Mouse (Mus musculus) kidney, embryonic 16.5 days (tissue): ENCODE results near the gene Utp20. TPM values are rescaled to one million over a fixed set of nuclear protein-coding genes. Genes with fewer than 3 reads are reported as not detected.

Experiments
- ATAC-seq: fragments of 200-750 bp; cut with Nextera tagmentation; 2 replicates; pipeline ENCODE4 v1.8.0; 2017; ENCODE audit warnings: moderate TSS enrichment; ENCODE audit not compliant: low FRiP score, low TSS enrichment
- H3K27ac ChIP-seq: fragments of 300-500 bp; sonication (generic); 2 replicates; pipeline ENCODE4 v1.5.1; 2014; ENCODE audit warnings: low read length
- H3K27me3 ChIP-seq: fragments of 300-500 bp; sonication (generic); 2 replicates; pipeline ENCODE4 v1.6.1; 2014; ENCODE audit warnings: low read length, control low read depth, mixed read lengths; ENCODE audit not compliant: insufficient read depth
- H3K36me3 ChIP-seq: fragments of 300-500 bp; sonication (generic); 2 replicates; pipeline ENCODE4 v1.6.1; 2014; ENCODE audit warnings: low read length, control low read depth, mixed read lengths; ENCODE audit not compliant: insufficient read depth
- H3K4me1 ChIP-seq: fragments of 300-500 bp; sonication (generic); 2 replicates; pipeline ENCODE4 v1.6.1; 2014; ENCODE audit warnings: low read length, control low read depth, mixed read lengths; ENCODE audit not compliant: insufficient read depth
- H3K4me2 ChIP-seq: fragments of 300-500 bp; sonication (generic); replicated peaks from 2 replicates; pipeline ENCODE4 v1.6.1; 2014; ENCODE audit warnings: low read depth, low read length
- H3K4me3 ChIP-seq: fragments of 300-500 bp; sonication (generic); 2 replicates; pipeline ENCODE4 v1.5.1; 2014; ENCODE audit warnings: mild to moderate bottlenecking, low read length
- H3K9ac ChIP-seq: fragments of 300-500 bp; sonication (generic); replicated peaks from 2 replicates; pipeline ENCODE4 v1.6.1; 2014; ENCODE audit warnings: low read length
- H3K9me3 ChIP-seq: fragments of 300-500 bp; sonication (generic); 2 replicates; pipeline ENCODE4 v1.6.1; 2016; ENCODE audit warnings: low read length, control low read depth
- WGBS: fragments of 180-500 bp; shearing (Covaris S2); extraction: QIAGEN DNeasy Blood & Tissue Kit; methylation state at CpG from one replicate; pipeline ENCODE4 v1.1.7; 2014; 5-methylcytosine and 5-hydroxymethylcytosine counted together
- polyA plus RNA-seq: library from polyadenylated mRNA; unstranded; fragments of >200 nt; fragmentation: Nextera tagmentation; extraction: Ambion mirVana; gene quantifications from 2 replicates; pipeline ENCODE4 v1.2.1, GENCODE M21; 2015

The Utp20 gene
- polyA plus RNA-seq, 1 experiment from 2014 or later = 16.8 TPM

GRCm38 (mm10) chr10:88728166-88728565, 98.4 kb downstream of the Utp20 start:
- no peak for ATAC-seq
- Histone ChIP-seq H3K27me3 (no peaks in the 10 kb centered on the region), H3K9me3 (no peaks in the 10 kb centered on the region), H3K27ac (no peak overlapping the region), H3K4me1 (peaks cover 14% of the 10 kb centered on the region), H3K4me2 (no peak overlapping the region), H3K9ac (no peak overlapping the region), H3K36me3 (no peaks in the 10 kb centered on the region), H3K4me3 (no peak overlapping the region)
- WGBS = 73% methylated on average over 8 of the region's 8 CpGs

DNA sequence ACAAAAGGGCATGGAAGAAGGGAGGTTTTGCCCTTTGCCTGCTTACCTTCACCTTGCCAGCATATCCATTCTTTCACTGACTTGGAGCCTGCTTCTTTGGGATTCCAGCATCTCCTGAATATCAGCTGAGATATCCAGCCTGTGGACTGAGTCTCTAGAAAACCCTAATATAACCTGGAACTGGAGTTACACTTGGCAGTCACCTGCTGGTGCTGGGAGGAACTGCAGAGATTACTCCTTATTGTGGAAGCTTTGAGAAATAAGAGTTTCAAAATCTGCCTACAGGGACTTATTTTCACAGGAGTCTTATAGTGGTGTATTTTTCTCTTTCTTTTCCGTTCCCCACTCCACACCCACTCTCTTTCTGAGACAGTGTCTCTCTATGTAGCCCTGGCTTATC, 99.5 kb downstream of the Utp20 start:
- no peak overlapping the region for H3K27ac ChIP-seq
- 47% methylated on average over 1 of the region's 1 CpGs for WGBS
- no peaks in the 10 kb centered on the region for H3K27me3 ChIP-seq
- no peaks in the 10 kb centered on the region for H3K9me3 ChIP-seq
- H3K36me3 ChIP-seq = no peaks in the 10 kb centered on the region
- H3K4me2 ChIP-seq = no peak overlapping the region
- no peak overlapping the region for H3K9ac ChIP-seq
- ATAC-seq = no peak
- H3K4me3 ChIP-seq = no peak overlapping the region
- peaks cover 5% of the 10 kb centered on the region for H3K4me1 ChIP-seq

DNA sequence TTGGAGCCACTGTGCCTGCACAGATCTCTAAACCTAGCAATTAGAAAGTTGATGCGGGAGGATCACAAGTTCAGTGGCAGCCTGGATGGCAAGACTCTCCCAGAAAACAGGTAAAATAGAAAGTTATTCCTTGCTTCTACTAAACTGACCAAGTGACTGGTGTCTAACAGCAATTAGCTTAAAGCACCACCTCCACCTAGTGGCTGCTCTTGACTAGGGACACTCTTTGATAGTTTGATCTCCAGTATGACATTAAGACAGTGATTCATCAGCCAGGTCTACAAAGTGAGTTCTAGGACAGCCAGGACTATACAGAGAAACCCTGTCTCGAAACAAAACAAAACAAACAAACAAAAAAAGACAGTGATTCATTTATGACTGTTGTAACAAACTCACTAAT, 101.3 kb downstream of the Utp20 start:
- Histone ChIP-seq H3K9ac (no peak overlapping the region), H3K27me3 (no peaks in the 10 kb centered on the region), H3K4me2 (no peak overlapping the region), H3K36me3 (no peaks in the 10 kb centered on the region), H3K9me3 (no peaks in the 10 kb centered on the region), H3K4me1 (peaks cover 3% of the 10 kb centered on the region; the same call in 1 of the 2 replicates), H3K27ac (no peak overlapping the region), H3K4me3 (no peak overlapping the region)
- 47% methylated on average over 2 of the region's 2 CpGs for WGBS
- no peak for ATAC-seq

GRCm38 (mm10) chr10:88719618-88720017, 107.0 kb downstream of the Utp20 start:
- Histone ChIP-seq H3K36me3 (no peaks in the 10 kb centered on the region), H3K4me3 (no peak overlapping the region), H3K4me1 (no peaks in the 10 kb centered on the region), H3K27ac (no peak overlapping the region), H3K4me2 (no peak overlapping the region), H3K27me3 (no peaks in the 10 kb centered on the region), H3K9ac (no peak overlapping the region), H3K9me3 (no peaks in the 10 kb centered on the region)
- ATAC-seq = no peak
- 91% methylated on average over 1 of the region's 1 CpGs for WGBS

DNA sequence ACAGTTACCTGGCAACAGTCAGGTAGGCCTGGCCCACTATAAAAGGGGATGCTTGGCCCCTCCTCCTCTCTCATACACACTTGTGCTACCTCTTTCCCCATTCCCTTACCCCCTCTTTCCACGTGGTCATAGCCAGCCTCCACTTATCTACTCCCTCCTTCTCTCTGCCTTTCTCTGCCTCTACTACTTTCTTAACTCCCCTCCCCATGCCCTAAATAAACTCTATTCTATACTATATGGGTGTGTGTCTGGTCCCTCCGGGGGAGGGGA, 108.9 kb downstream of the Utp20 start:
- no peak overlapping the region for H3K4me2 ChIP-seq
- no peaks in the 10 kb centered on the region for H3K36me3 ChIP-seq
- no peaks in the 10 kb centered on the region for H3K9me3 ChIP-seq
- no peak overlapping the region for H3K27ac ChIP-seq
- H3K4me1 ChIP-seq = no peaks in the 10 kb centered on the region
- no peak overlapping the region for H3K4me3 ChIP-seq
- ATAC-seq = no peak
- WGBS = 44% methylated on average over 2 of the region's 2 CpGs
- H3K27me3 ChIP-seq = no peaks in the 10 kb centered on the region
- no peak overlapping the region for H3K9ac ChIP-seq

DNA sequence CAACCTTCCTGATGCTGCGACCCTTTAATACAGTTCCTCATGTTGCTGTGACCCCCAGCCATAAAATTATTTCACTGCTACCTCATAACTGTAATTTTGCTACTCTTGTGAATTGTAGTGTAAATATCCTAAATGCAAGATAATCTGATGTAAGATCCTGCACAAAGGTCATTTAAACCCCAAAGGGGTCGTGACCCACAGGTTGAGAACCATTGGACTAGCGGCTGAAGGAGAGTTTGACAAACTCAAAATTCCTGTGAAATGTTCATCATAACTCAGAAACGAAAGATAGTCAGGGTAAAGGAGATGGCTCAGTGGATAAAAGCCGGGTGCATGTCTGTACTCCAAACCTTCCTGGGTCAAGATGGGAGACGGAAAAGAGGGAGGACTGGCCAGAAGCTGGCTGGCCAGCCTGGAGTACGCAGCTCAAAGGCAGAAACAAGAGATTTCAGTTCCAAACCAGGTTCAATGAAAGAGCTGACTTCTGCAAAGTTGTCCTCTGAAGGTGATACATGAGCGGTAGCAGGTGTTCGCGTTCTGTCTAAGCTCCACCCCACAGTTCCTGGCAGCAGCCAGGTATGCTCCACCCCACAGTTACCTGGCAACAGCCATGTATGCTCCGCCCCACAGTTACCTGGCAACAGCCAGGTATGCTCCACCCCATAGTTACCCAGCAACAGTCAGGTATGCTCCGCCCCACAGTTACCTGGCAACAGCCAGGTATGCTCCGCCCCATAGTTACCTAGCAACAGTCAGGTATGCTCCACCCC, 109.4 kb downstream of the Utp20 start:
- no peak overlapping the region for H3K9ac ChIP-seq
- H3K4me1 ChIP-seq = no peaks in the 10 kb centered on the region
- no peaks in the 10 kb centered on the region for H3K27me3 ChIP-seq
- no peaks in the 10 kb centered on the region for H3K36me3 ChIP-seq
- 51% methylated on average over 13 of the region's 13 CpGs for WGBS
- H3K27ac ChIP-seq = no peak overlapping the region
- no peak overlapping the region for H3K4me2 ChIP-seq
- H3K9me3 ChIP-seq = no peaks in the 10 kb centered on the region
- ATAC-seq = no peak
- no peak overlapping the region for H3K4me3 ChIP-seq

GRCm38 (mm10) chr10:88715621-88716020, 111.0 kb downstream of the Utp20 start:
- no peak overlapping the region for H3K9ac ChIP-seq
- no peak overlapping the region for H3K4me2 ChIP-seq
- no peak overlapping the region for H3K4me3 ChIP-seq
- no peaks in the 10 kb centered on the region for H3K27me3 ChIP-seq
- H3K36me3 ChIP-seq = no peaks in the 10 kb centered on the region
- H3K9me3 ChIP-seq = no peaks in the 10 kb centered on the region
- 71% methylated on average over 6 of the region's 6 CpGs for WGBS
- no peak overlapping the region for H3K27ac ChIP-seq
- H3K4me1 ChIP-seq = no peaks in the 10 kb centered on the region
- ATAC-seq = no peak

DNA sequence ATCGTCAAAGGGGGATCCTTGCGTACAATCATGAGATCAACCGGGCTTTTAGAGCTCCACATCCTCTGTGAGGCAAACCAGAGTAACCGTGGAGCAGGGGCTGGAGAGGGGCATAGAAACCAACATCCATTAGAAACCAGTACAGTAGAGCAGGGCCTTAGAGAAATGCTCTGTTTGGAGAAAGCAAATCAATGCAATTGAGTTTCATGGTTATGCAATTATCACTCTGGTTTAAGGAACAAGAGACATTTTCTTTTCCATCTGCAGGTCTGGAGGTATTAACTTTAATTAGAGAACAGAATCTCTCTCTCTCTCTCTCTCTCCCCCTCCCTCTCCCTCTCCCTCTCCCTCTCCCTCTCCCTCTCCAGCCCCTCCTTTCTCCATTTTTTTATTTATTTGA, 111.9 kb downstream of the Utp20 start:
- Histone ChIP-seq H3K9me3 (no peaks in the 10 kb centered on the region), H3K9ac (no peak overlapping the region), H3K27ac (no peak overlapping the region), H3K4me2 (no peak overlapping the region), H3K27me3 (no peaks in the 10 kb centered on the region), H3K36me3 (no peaks in the 10 kb centered on the region), H3K4me1 (no peaks in the 10 kb centered on the region), H3K4me3 (no peak overlapping the region)
- no peak for ATAC-seq
- 78% methylated on average over 4 of the region's 4 CpGs for WGBS

- H3K4me3 ChIP-seq = no peak overlapping the region
- H3K9me3 ChIP-seq = no peaks in the 10 kb centered on the region
- H3K36me3 ChIP-seq = no peaks in the 10 kb centered on the region
- no peak overlapping the region for H3K27ac ChIP-seq
- H3K9ac ChIP-seq = no peak overlapping the region
- no peak overlapping the region for H3K4me2 ChIP-seq
- 81% methylated on average over 6 of the region's 6 CpGs for WGBS
- ATAC-seq = no peak
- no peaks in the 10 kb centered on the region for H3K4me1 ChIP-seq
- no peaks in the 10 kb centered on the region for H3K27me3 ChIP-seq
Observed at GRCm38 (mm10) chr10:88712359-88712758, 114.2 kb downstream of the Utp20 start.

- Histone ChIP-seq H3K27ac (no peak overlapping the region), H3K9ac (no peak overlapping the region), H3K27me3 (no peaks in the 10 kb centered on the region), H3K9me3 (peaks cover 1% of the 10 kb centered on the region; the same call in 1 of the 2 replicates), H3K4me2 (no peak overlapping the region), H3K4me3 (no peak overlapping the region), H3K4me1 (no peaks in the 10 kb centered on the region), H3K36me3 (no peaks in the 10 kb centered on the region)
- WGBS = 66% methylated on average over 10 of the region's 10 CpGs
- no peak for ATAC-seq
Observed at GRCm38 (mm10) chr10:88708671-88709523, 117.7 kb downstream of the Utp20 start.
